Mouse (Mus musculus): ENCODE results near the gene Gm49368. TPM values are rescaled to one million over a fixed set of nuclear protein-coding genes. Genes with fewer than 3 reads are reported as not detected.
"Not testable (repeated sequence)": the region's sequence is repeated elsewhere in the genome, so short reads cannot be mapped to it uniquely, and the experiment has no call there.

The Gm49368 gene
- polyA plus RNA-seq, 1 experiment: 16.7 TPM

- H3K27ac ChIP-seq (ENCODE audit: control insufficient read depth, insufficient read depth, low read depth, low read length, poor library complexity): peak overlapping the region; percentile 20; the same call in 1 of the 2 replicates
- WGBS: 76% methylated on average over 4 of the region's 4 CpGs
- TF ChIP-seq POLR2A (IDR thresholded peaks at IDR 0.05; ENCODE audit: borderline replicate concordance, control insufficient read depth, low read depth, low read length) (no peak), CTCF (IDR thresholded peaks at IDR 0.05; ENCODE audit: control insufficient read depth, insufficient read depth, low read length) (no peak)
- no peak overlapping the region for H3K4me3 ChIP-seq (replicated peaks; ENCODE audit: control insufficient read depth, low read depth, low read length)
- H3K4me1 ChIP-seq (ENCODE audit: control insufficient read depth, insufficient read depth, low read length): peaks cover 3% of the 10 kb centered on the region
Observed at GRCm38 (mm10) chr7:128024932-128025331, 37.6 kb upstream of the Gm49368 start.

GRCm38 (mm10) chr7:128025381-128025780 lies 37.1 kb upstream of the Gm49368 start:
- no peak overlapping the region for H3K27ac ChIP-seq (ENCODE audit: control insufficient read depth, insufficient read depth, low read depth, low read length, poor library complexity)
- H3K4me3 ChIP-seq (replicated peaks; ENCODE audit: control insufficient read depth, low read depth, low read length): no peak overlapping the region

DNA sequence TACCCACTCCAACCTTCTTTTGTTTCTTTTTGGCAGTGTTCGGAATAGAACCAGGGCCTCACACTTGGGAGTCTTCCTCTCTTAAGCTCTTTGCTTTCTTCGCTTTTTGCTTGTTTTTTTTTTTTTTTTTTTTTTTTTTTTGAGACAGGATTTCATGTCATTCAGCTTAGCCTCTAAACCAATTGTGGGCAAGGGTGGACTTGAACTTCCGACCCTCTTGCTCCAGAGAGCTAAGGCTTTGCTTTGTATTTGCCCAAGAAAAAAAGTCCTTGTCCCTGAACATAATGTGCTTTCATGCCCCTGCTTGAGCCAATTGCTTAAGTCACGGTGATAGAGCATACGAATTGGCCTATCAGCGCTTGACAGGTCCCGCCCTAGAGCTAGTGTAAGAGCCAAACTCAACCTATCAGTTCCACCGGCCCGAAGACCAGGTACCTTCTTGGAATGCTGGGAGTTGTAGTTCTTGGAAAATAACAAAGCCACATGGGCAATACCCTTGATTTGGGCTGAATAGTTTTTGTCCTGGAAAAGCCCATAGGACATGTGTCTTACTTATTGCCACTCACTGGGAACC lies 31.0 kb upstream of the Gm49368 start:
- 76% methylated on average over 9 of the region's 9 CpGs for WGBS
- H3K27ac ChIP-seq (ENCODE audit: control insufficient read depth, insufficient read depth, low read depth, low read length, poor library complexity): no peak overlapping the region
- TF ChIP-seq POLR2A (IDR thresholded peaks at IDR 0.05; ENCODE audit: borderline replicate concordance, control insufficient read depth, low read depth, low read length) (no peak), CTCF (IDR thresholded peaks at IDR 0.05; ENCODE audit: control insufficient read depth, insufficient read depth, low read length) (no peak)
- no peaks in the 10 kb centered on the region; the same call in 1 of the 2 replicates for H3K4me1 ChIP-seq (ENCODE audit: control insufficient read depth, insufficient read depth, low read length)
- H3K4me3 ChIP-seq (replicated peaks; ENCODE audit: control insufficient read depth, low read depth, low read length): no peak overlapping the region

More at GRCm38 (mm10) chr7:128025381-128025780, 37.1 kb upstream of the Gm49368 start:
- peaks cover 3% of the 10 kb centered on the region for H3K4me1 ChIP-seq (ENCODE audit: control insufficient read depth, insufficient read depth, low read length)
- TF ChIP-seq CTCF (IDR thresholded peaks at IDR 0.05; ENCODE audit: control insufficient read depth, insufficient read depth, low read length) (no peak), POLR2A (IDR thresholded peaks at IDR 0.05; ENCODE audit: borderline replicate concordance, control insufficient read depth, low read depth, low read length) (no peak)
- WGBS: 47% methylated on average over 4 of the region's 4 CpGs

DNA sequence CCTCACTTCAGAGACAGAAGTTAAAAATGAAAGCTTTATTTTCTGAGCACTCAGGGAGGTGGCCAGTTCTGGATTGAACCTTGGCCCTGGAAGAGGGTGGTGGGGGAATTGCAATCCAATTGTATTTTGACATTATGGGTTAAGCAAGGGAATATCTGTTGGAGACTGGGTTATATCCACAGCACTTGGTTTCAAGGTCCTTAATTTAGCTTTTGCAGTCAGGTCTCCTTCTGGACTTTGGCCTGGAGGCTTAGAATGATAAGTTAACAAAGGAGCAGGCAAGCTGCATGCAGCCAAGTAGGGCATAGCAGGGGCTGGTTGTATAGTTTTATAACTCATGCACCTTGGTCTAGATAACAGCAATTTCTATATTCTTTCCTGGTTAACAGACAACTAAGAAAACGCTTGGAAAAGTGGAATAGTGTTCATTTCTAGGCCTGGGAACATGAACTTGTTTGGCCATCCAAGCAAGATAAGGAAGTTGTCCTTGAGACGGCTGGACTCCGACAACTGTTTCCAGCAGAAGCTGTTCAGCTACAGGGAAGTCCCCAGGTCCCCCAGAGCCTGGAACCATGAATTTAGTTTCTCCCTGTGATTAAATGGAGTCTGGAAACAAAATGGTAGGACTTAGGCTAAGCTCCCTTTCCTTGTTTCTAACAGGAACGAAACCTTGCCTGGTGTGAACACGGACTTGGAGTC lies 30.0 kb upstream of the Gm49368 start:
- H3K27ac ChIP-seq (ENCODE audit: control insufficient read depth, insufficient read depth, low read depth, low read length, poor library complexity): no peak overlapping the region
- no peak overlapping the region for H3K4me3 ChIP-seq (replicated peaks; ENCODE audit: control insufficient read depth, low read depth, low read length)
- H3K4me1 ChIP-seq (ENCODE audit: control insufficient read depth, insufficient read depth, low read length): no peaks in the 10 kb centered on the region; the same call in 1 of the 2 replicates
- TF ChIP-seq CTCF (IDR thresholded peaks at IDR 0.05; ENCODE audit: control insufficient read depth, insufficient read depth, low read length) (no peak), POLR2A (IDR thresholded peaks at IDR 0.05; ENCODE audit: borderline replicate concordance, control insufficient read depth, low read depth, low read length) (no peak)
- 85% methylated on average over 5 of the region's 5 CpGs for WGBS

DNA sequence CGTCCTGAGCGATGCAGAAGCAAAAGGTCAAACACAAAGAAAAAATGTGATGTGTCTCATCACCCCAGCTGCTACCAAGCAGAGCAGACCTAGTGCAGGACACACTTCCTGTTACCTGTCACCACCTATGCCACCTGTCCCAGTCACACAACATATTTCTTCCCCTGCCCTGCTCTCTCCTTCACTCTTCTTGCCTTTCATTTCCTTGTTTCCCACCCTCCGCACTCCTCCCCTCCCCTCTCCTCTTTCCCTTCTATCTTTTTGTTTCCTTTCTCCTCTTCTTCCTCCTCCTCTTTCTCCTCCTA lies 29.5 kb upstream of the Gm49368 start:
- no peak overlapping the region for H3K4me3 ChIP-seq (replicated peaks; ENCODE audit: control insufficient read depth, low read depth, low read length)
- WGBS: 88% methylated on average over 3 of the region's 3 CpGs
- no peak overlapping the region for H3K27ac ChIP-seq (ENCODE audit: control insufficient read depth, insufficient read depth, low read depth, low read length, poor library complexity)
- no peaks in the 10 kb centered on the region; the same call in 1 of the 2 replicates for H3K4me1 ChIP-seq (ENCODE audit: control insufficient read depth, insufficient read depth, low read length)
- TF ChIP-seq CTCF (IDR thresholded peaks at IDR 0.05; ENCODE audit: control insufficient read depth, insufficient read depth, low read length) (no peak), POLR2A (IDR thresholded peaks at IDR 0.05; ENCODE audit: borderline replicate concordance, control insufficient read depth, low read depth, low read length) (no peak)

DNA sequence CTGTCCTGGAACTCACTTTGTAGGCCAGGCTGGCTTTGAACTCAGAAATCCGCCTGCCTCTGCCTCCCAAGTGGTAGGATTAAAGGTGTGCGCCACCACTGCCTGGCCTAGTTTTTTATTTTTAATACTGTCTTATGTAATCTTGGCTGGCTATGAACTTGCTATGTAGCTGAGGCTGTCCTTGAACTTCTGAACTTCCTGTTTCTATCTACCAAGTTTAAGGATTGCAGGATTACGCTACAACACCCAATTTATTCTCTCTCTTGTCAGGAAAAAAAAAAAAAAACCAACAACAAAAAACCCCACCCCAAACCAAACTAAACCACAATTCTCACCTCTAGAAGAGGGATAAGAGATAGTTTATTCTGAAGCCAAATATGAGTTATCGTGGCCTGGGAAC lies 28.9 kb upstream of the Gm49368 start:
- 75% methylated on average over 4 of the region's 4 CpGs for WGBS
- no peak for TF ChIP-seq CTCF (IDR thresholded peaks at IDR 0.05; ENCODE audit: control insufficient read depth, insufficient read depth, low read length)
- no peak for TF ChIP-seq POLR2A (IDR thresholded peaks at IDR 0.05; ENCODE audit: borderline replicate concordance, control insufficient read depth, low read depth, low read length)
- H3K27ac ChIP-seq (ENCODE audit: control insufficient read depth, insufficient read depth, low read depth, low read length, poor library complexity): no peak overlapping the region
- no peak overlapping the region for H3K4me3 ChIP-seq (replicated peaks; ENCODE audit: control insufficient read depth, low read depth, low read length)
- H3K4me1 ChIP-seq (ENCODE audit: control insufficient read depth, insufficient read depth, low read length): no peaks in the 10 kb centered on the region; the same call in 1 of the 2 replicates

DNA sequence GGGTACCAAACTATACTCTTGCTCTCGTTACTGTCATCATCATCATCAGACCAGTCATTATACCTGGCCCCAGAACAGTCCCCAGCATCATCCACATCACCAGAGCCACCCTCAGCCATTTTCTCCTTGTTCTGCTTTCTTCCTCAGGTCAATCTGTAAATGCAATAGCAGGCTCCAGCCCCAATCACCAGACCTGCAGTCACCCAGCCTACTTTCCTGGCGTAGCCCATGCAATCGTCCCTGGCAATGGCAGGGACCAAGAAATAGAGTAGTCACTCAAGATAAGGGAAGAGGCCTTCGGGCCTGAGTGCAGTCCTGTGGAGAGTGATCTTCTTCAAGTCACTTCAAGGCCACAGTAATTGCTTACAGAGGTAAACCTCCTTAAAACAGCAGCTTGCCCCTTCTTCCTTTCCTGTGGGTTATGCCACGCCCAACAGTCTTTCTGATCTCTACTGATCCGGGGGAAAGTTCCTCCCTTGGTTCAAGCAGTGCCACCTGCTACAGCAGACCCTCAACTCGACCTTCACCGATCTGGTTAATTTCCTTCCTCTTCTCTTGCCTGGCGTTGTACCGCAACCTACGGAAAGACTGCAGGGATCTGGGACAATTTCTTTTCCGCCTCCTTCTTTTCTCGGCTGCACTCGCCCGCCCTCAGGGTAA lies 20.2 kb upstream of the Gm49368 start:
- peak overlapping the region; percentile 39 for H3K27ac ChIP-seq (ENCODE audit: control insufficient read depth, insufficient read depth, low read depth, low read length, poor library complexity)
- H3K4me3 ChIP-seq (replicated peaks; ENCODE audit: control insufficient read depth, low read depth, low read length); H3K4me1 ChIP-seq (ENCODE audit: control insufficient read depth, insufficient read depth, low read length): not testable (repeated sequence)
- 6% methylated on average over 15 of the region's 15 CpGs for WGBS

DNA sequence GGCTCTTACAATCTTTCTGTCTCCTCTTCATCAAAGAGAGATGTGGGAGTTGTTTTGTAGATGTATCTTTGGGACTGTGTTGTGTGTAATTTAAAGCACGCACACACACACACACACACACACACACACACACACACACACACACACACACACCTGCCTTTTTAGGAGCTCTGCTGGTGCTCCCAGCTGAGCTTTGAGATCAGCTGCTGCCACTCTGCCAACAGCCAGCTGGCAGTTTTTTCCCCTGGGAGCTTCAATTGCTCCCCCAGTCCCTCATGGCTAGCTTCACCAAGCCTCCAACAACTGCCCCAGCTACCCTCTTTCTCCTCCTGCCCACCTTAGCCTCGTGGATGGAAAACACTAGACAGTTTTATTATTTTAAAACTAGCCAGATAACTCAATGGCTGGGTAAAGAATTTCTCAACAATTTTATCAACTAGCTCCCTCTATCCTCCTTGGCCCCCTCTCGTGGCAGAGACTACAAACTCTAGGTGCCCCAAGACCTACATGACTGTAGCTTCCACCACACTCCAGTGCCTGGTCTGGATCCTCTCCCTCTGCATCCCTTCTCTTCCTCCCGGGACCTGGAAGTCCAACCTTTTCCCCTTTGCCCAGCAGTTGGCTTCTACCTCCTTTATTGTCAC lies 18.2 kb upstream of the Gm49368 start:
- Histone ChIP-seq H3K4me3 (replicated peaks; ENCODE audit: control insufficient read depth, low read depth, low read length) (no peak overlapping the region), H3K27ac (ENCODE audit: control insufficient read depth, insufficient read depth, low read depth, low read length, poor library complexity) (no peak overlapping the region), H3K4me1 (ENCODE audit: control insufficient read depth, insufficient read depth, low read length) (peaks cover 2% of the 10 kb centered on the region)
- 49% methylated on average over 4 of the region's 4 CpGs for WGBS
- TF ChIP-seq CTCF (IDR thresholded peaks at IDR 0.05; ENCODE audit: control insufficient read depth, insufficient read depth, low read length): no peak
- no peak for TF ChIP-seq POLR2A (IDR thresholded peaks at IDR 0.05; ENCODE audit: borderline replicate concordance, control insufficient read depth, low read depth, low read length)
